8 mouse cellular contexts compared by ENCODE assay signal in the genomic region with DNA sequence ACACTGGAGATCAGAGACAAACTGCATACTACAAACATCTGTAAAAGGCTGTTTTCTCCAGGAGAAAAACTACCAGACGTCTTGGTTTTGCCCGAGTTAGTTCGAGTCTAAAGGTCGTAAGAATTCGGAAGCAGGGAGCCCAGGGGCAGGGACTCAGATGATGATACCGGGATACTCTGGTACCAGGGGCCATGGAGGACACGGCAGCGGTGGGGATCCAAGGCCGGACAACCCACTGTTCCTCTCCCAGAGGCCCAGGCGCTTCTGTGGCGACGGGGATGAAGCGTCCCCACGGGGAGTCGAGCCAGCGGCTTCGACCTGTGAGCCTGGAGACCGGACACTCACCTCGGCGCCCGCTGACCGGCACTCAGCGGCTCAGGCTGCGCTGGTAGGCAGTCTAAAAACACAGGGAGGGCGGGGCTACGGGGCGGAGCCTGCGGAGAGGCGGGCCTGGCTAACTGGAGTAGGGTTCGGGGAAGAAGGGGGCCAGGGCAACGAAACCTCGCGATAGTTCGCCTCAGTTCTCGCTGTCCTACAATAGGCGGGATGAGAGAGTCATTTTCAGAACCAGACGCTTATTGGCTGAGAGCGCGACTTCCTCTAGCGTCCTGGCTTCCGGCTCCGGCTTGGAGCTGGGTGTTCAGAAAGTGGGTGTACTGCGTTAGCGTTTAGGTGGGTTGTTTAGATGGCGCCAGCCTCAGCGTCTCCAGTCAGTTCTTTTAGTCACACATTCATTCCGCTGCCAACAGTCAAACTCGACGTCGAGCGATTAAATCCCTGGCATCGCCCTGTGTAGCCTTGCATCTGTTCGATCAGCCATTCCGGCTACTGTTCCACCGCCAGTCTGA. TPM values are rescaled to one million over a fixed set of nuclear protein-coding genes. Genes with fewer than 3 reads are reported as not detected.
DNase-seq lines count a peak whose midpoint lies in the region; ATAC-seq and TF ChIP-seq lines count a peak whose summit lies in the region.

Gene Lrrc28 (minus strand): TSS at position 436 of the 848 bp plus-strand sequence.

- DNase-seq in brain, embryonic 14.5 days (ENCODE audit: low read depth) = peak; percentile 100
- peak; percentile 98 for DNase-seq in liver, adult 2 months (ENCODE audit: extremely low read depth, low read depth, low spot score)
- DNase-seq in splenic B cell, adult 2 months (ENCODE audit: low read depth, low spot score) = peak; percentile 100

- H3K9ac ChIP-seq in heart, embryonic 11.5 days (ENCODE audit: low read depth, low read length) = peak within 1 kb of the TSS; percentile 92
- peak within 1 kb of the TSS; percentile 92 for H3K9ac ChIP-seq in kidney, embryonic 16.5 days (replicated peaks; ENCODE audit: low read length)
- H3K9ac ChIP-seq in liver, adult 2 months (ENCODE audit: low read depth, low read length) = peak within 1 kb of the TSS; percentile 92

- H3K4me2 ChIP-seq in heart, embryonic 11.5 days = peak within 1 kb of the TSS; percentile 87
- peak within 1 kb of the TSS; percentile 88 for H3K4me2 ChIP-seq in kidney, embryonic 16.5 days (replicated peaks; ENCODE audit: low read depth, low read length)
- peak within 1 kb of the TSS; percentile 92 for H3K4me2 ChIP-seq in myocyte (ENCODE audit: low read depth)

- under 1% methylated on average over 55 of the region's 55 CpGs for WGBS in heart, embryonic 11.5 days (ENCODE audit: insufficient replicate concordance)
- under 1% methylated on average over 55 of the region's 55 CpGs for WGBS in kidney, embryonic 16.5 days
- WGBS in liver, adult 2 months = under 1% methylated on average over 55 of the region's 55 CpGs

- H3K9me3 ChIP-seq in erythroblast, embryonic 14.5 days (ENCODE audit: control insufficient read depth, low read length) = no peaks in the 10 kb centered on the region
- H3K9me3 ChIP-seq in heart, embryonic 11.5 days (replicated peaks; ENCODE audit: control insufficient read depth, low read length) = no peaks in the 10 kb centered on the region
- H3K9me3 ChIP-seq in kidney, embryonic 16.5 days (ENCODE audit: low read length) = no peaks in the 10 kb centered on the region

- peak; percentile 99 for ATAC-seq in heart, embryonic 11.5 days (replicated peaks; ENCODE audit: insufficient number of reproducible peaks, low FRiP score, low TSS enrichment)
- ATAC-seq in kidney, embryonic 16.5 days (ENCODE audit: low FRiP score, low TSS enrichment) = peak; percentile 99

- H3ac ChIP-seq in C2C12 (ENCODE audit: control insufficient read depth, insufficient read length, low read depth) (peak within 1 kb of the TSS; percentile 92), myocyte (ENCODE audit: control insufficient read depth, insufficient read length) (peak within 1 kb of the TSS; percentile 82)

- H3K4me3 ChIP-seq in C2C12 (ENCODE audit: insufficient read depth, poor library complexity, severe bottlenecking) = peak within 1 kb of the TSS; percentile 72
- peak within 1 kb of the TSS; percentile 68 for H3K4me3 ChIP-seq in erythroblast, embryonic 14.5 days (replicated peaks)
- H3K4me3 ChIP-seq in heart, embryonic 11.5 days (ENCODE audit: low read depth, low read length) = peak within 1 kb of the TSS; percentile 81
- peak within 1 kb of the TSS; percentile 91 for H3K4me3 ChIP-seq in kidney, embryonic 16.5 days (ENCODE audit: low read length)
- H3K4me3 ChIP-seq in liver, adult 2 months (ENCODE audit: insufficient read depth, low read depth, low read length) = peak within 1 kb of the TSS; percentile 82
- peak within 1 kb of the TSS; percentile 51 for H3K4me3 ChIP-seq in myocyte

- TF ChIP-seq CTCF in C2C12 (IDR thresholded peaks at IDR 0.05; ENCODE audit: control insufficient read depth, insufficient read depth, insufficient read length) = no peak
- TF ChIP-seq CTCF in brain, embryonic 14.5 days (IDR thresholded peaks at IDR 0.05; ENCODE audit: borderline replicate concordance, extremely low read depth, insufficient read depth, insufficient read length) = no peak
- TF ChIP-seq CTCF in liver, adult 2 months (IDR thresholded peaks at IDR 0.05; ENCODE audit: low read depth, low read length) = no peak

- peaks cover 23% of the 10 kb centered on the region for H3K79me2 ChIP-seq in C2C12 (ENCODE audit: control insufficient read depth, insufficient read depth)
- H3K79me2 ChIP-seq in liver, adult 2 months (ENCODE audit: control insufficient read depth, insufficient read depth, low read length) = peaks cover 8% of the 10 kb centered on the region
- H3K79me2 ChIP-seq in myocyte (ENCODE audit: control insufficient read depth, insufficient read depth) = peaks cover 28% of the 10 kb centered on the region

- H3K36me3 ChIP-seq in C2C12 (ENCODE audit: control insufficient read depth, insufficient read depth) (no peaks in the 10 kb centered on the region), myocyte (ENCODE audit: control insufficient read depth, insufficient read depth) (peaks cover 8% of the 10 kb centered on the region)
- H3K36me3 ChIP-seq in erythroblast, embryonic 14.5 days (ENCODE audit: control insufficient read depth) = peaks cover 5% of the 10 kb centered on the region
- no peaks in the 10 kb centered on the region for H3K36me3 ChIP-seq in heart, embryonic 11.5 days (ENCODE audit: control insufficient read depth, insufficient read depth, low read length)
- H3K36me3 ChIP-seq in kidney, embryonic 16.5 days (ENCODE audit: insufficient read depth, low read length) = peaks cover 4% of the 10 kb centered on the region; the same call in 1 of the 2 replicates
- H3K36me3 ChIP-seq in liver, adult 2 months (ENCODE audit: control insufficient read depth, insufficient read depth, low read length) = peaks cover 11% of the 10 kb centered on the region
- 0 out of 2 replicates have a peak, but pooled peaks cover 3% of the 10 kb centered on the region for H3K36me3 ChIP-seq in splenic B cell, adult 2 months (ENCODE audit: control insufficient read depth, insufficient read depth, low read length, poor library complexity, severe bottlenecking)

- H3K27me3 ChIP-seq in C2C12 (ENCODE audit: control insufficient read depth, insufficient read depth, insufficient read length) = no peaks in the 10 kb centered on the region
- H3K27me3 ChIP-seq in erythroblast, embryonic 14.5 days (ENCODE audit: control insufficient read depth) = no peaks in the 10 kb centered on the region
- H3K27me3 ChIP-seq in heart, embryonic 11.5 days (ENCODE audit: control insufficient read depth, insufficient read depth, low read length) = no peaks in the 10 kb centered on the region
- no peaks in the 10 kb centered on the region for H3K27me3 ChIP-seq in kidney, embryonic 16.5 days (ENCODE audit: insufficient read depth, low read length)
- no peaks in the 10 kb centered on the region for H3K27me3 ChIP-seq in liver, adult 2 months (ENCODE audit: control insufficient read depth, insufficient read depth, low read length)
- H3K27me3 ChIP-seq in myocyte (ENCODE audit: control insufficient read depth, insufficient read depth, insufficient read length) = no peaks in the 10 kb centered on the region
- no peaks in the 10 kb centered on the region for H3K27me3 ChIP-seq in splenic B cell, adult 2 months (ENCODE audit: control insufficient read depth, insufficient read depth, low read length, poor library complexity, severe bottlenecking)

- H3K4me1 ChIP-seq in erythroblast, embryonic 14.5 days (ENCODE audit: control insufficient read depth) = peaks cover 23% of the 10 kb centered on the region
- H3K4me1 ChIP-seq in heart, embryonic 11.5 days (ENCODE audit: control insufficient read depth, insufficient read depth, low read length) = peaks cover 16% of the 10 kb centered on the region
- H3K4me1 ChIP-seq in kidney, embryonic 16.5 days (ENCODE audit: insufficient read depth, low read length) = peaks cover 33% of the 10 kb centered on the region
- peaks cover 15% of the 10 kb centered on the region for H3K4me1 ChIP-seq in liver, adult 2 months (ENCODE audit: control insufficient read depth, insufficient read depth, low read length)

- peak within 1 kb of the TSS; percentile 87 for H3K27ac ChIP-seq in heart, embryonic 11.5 days (ENCODE audit: low read depth, low read length)
- H3K27ac ChIP-seq in kidney, embryonic 16.5 days (ENCODE audit: low read length) = peak within 1 kb of the TSS; percentile 95
- peak within 1 kb of the TSS; percentile 90 for H3K27ac ChIP-seq in liver, adult 2 months (replicated peaks; ENCODE audit: insufficient read depth, low read depth, low read length)

- peaks cover 11% of the 10 kb centered on the region for H3K79me3 ChIP-seq in C2C12 (ENCODE audit: low read depth)

- TF ChIP-seq POLR2A in brain, embryonic 14.5 days (IDR thresholded peaks at IDR 0.05; ENCODE audit: borderline replicate concordance, extremely low read depth, insufficient read depth, insufficient read length, poor library complexity, severe bottlenecking) = peak; percentile 78; the same call in 1 of the 2 replicates
- TF ChIP-seq POLR2A in liver, adult 2 months (IDR thresholded peaks at IDR 0.05; ENCODE audit: extremely low read depth, insufficient read depth, low read length) = peak; percentile 99
- TF ChIP-seq POLR2A in myocyte (IDR thresholded peaks at IDR 0.05; ENCODE audit: insufficient read length, low read depth) = peak; percentile 89

TF ChIP-seq in C2C12, 6 proteins besides CTCF, POLR2A, EP300 and RAD21 (continues in another document):
- TF ChIP-seq MYOD1 (IDR thresholded peaks at IDR 0.05; ENCODE audit: control insufficient read depth, insufficient read length, low read depth) (no peak), FOSL1 (IDR thresholded peaks at IDR 0.05; ENCODE audit: insufficient read depth, low read length, poor library complexity, severe bottlenecking) (no peak), MAX (IDR thresholded peaks at IDR 0.05) (no peak), MYOG (IDR thresholded peaks at IDR 0.05; ENCODE audit: control insufficient read depth, extremely low read depth, insufficient read length) (no peak), CEBPB (IDR thresholded peaks at IDR 0.05; ENCODE audit: low read depth) (no peak)

TF ChIP-seq in myocyte, 11 proteins besides CTCF, POLR2A, EP300 and RAD21:
- TF ChIP-seq MYOG (IDR thresholded peaks at IDR 0.05; ENCODE audit: control insufficient read depth in 1 of 3, insufficient read depth in 1 of 3, insufficient read length in 2 of 3, low read depth in 2 of 3) = no peak
- TF ChIP-seq POLR2AphosphoS2 (IDR thresholded peaks at IDR 0.05; ENCODE audit: insufficient read length, low read depth) = peak; percentile 76

RNA-seq across cellular contexts. Expression of gene Lrrc28, which starts in this region (rescaled TPM):
- 9.1 TPM for polyA plus RNA-seq in C2C12 (2012; fragmentation: generic; extraction: Trizol)
- polyA plus RNA-seq in brain, embryonic 14.5 days (2012; rRNA removed) = 44.7 and 58.3 TPM in 2 replicates
- 1.7 and 1.8 TPM in 2 replicates for polyA plus RNA-seq in erythroblast, embryonic 14.5 days (2012)
- polyA plus RNA-seq in heart, embryonic 11.5 days (2014; fragmentation: Nextera tagmentation; extraction: Ambion mirVana) = 10.8 and 11.5 TPM in 2 replicates
- 14.4 and 15.1 TPM in 2 replicates for polyA plus RNA-seq in kidney, embryonic 16.5 days (2015; fragmentation: Nextera tagmentation; extraction: Ambion mirVana)
- total RNA-seq in liver, adult 2 months (2014; rRNA removed) = 18.8 and 22.1 TPM in 2 replicates
- polyA plus RNA-seq in liver, adult 2 months (2012; rRNA removed) = 40.7 and 42.6 TPM in 2 replicates
- polyA plus RNA-seq in myocyte (2012; fragmentation: generic; extraction: Trizol) = 24.2 TPM

Comparison
In these comparisons a context has a peak if more than half of its experiments do, and no peak if none do; other contexts are left out.
1. Peak in every context shown above with its lines: DNase-seq, ATAC-seq, H3K4me3 ChIP-seq and H3K27ac ChIP-seq.